Mouse (Mus musculus) urinary bladder, postnatal 10 days (tissue): Measurements from ENCODE around the gene Lyrm2.

Experiments used
- DNase-seq: peaks from one replicate; pipeline ENCODE4 v3.0.0; 2022; ENCODE audit warnings: low spot score

Lyrm2 gene

GRCm38 (mm10) chr4:32799966-32800576, at the start of gene Lyrm2:
Lyrm2 (plus strand) TSS chr4:32800253.
- DNase-seq, result no peak

GRCm38 (mm10) chr4:32750711-32751110, 49.3 kb upstream of the Lyrm2 start:
- DNase-seq, result no peak

- no peak for DNase-seq
These were observed 42.6 kb upstream of the Lyrm2 start for GRCm38 (mm10) chr4:32757430-32757829.

GRCm38 (mm10) chr4:32767471-32767870, 32.6 kb upstream of the Lyrm2 start:
- DNase-seq, result no peak

- no peak for DNase-seq
These were observed 32.0 kb upstream of the Lyrm2 start for GRCm38 (mm10) chr4:32768046-32768445.

- DNase-seq, result no peak
These were observed 29.7 kb upstream of the Lyrm2 start for GRCm38 (mm10) chr4:32770284-32770810.

GRCm38 (mm10) chr4:32779996-32780395, 20.1 kb upstream of the Lyrm2 start:
- DNase-seq, result no peak

GRCm38 (mm10) chr4:32787110-32787509, 12.9 kb upstream of the Lyrm2 start:
- no peak for DNase-seq

GRCm38 (mm10) chr4:32789020-32789419, 11.0 kb upstream of the Lyrm2 start:
- no peak for DNase-seq

- DNase-seq, result no peak
These were observed 1.1 kb upstream of the Lyrm2 start for GRCm38 (mm10) chr4:32798976-32799375.

GRCm38 (mm10) chr4:32800577-32801170, 621 bp downstream of the Lyrm2 start:
- DNase-seq, result no peak

- no peak for DNase-seq
These were observed 17.4 kb downstream of the Lyrm2 start for GRCm38 (mm10) chr4:32817478-32817877.

- no peak for DNase-seq
These were observed 20.6 kb downstream of the Lyrm2 start for GRCm38 (mm10) chr4:32820676-32821075.

- no peak for DNase-seq
These were observed 24.2 kb downstream of the Lyrm2 start for GRCm38 (mm10) chr4:32824254-32824653.

GRCm38 (mm10) chr4:32826925-32827324, 26.9 kb downstream of the Lyrm2 start:
- DNase-seq, result no peak

GRCm38 (mm10) chr4:32828385-32829077, 28.5 kb downstream of the Lyrm2 start:
- DNase-seq, result no peak

GRCm38 (mm10) chr4:32829316-32829715, 29.3 kb downstream of the Lyrm2 start:
- DNase-seq, result no peak

- DNase-seq, result no peak
These were observed 33.6 kb downstream of the Lyrm2 start for GRCm38 (mm10) chr4:32833494-32834282.

- DNase-seq, result no peak
These were observed 34.5 kb downstream of the Lyrm2 start for GRCm38 (mm10) chr4:32834541-32834940.

- DNase-seq, result no peak
These were observed 36.0 kb downstream of the Lyrm2 start for GRCm38 (mm10) chr4:32836071-32836470.

GRCm38 (mm10) chr4:32838401-32838800, 38.3 kb downstream of the Lyrm2 start:
- no peak for DNase-seq
